ENCODE assay signal across 16 mouse cellular contexts in genomic region chrX:12958873-12959272, GRCm38 (mm10).
"Had no signal": no experiment of that assay in that cellular context is flagged by ENCODE, and none has a peak within 500 bp of the region (broad histone marks: within the 10 kb centered on the region; RNA-seq: fewer than 3 reads in every experiment).

No protein-coding gene starts in this region.

- H3K4me1 ChIP-seq: limb, embryonic 13.5 days; midbrain, embryonic 12.5 days; neural tube, embryonic 15.5 days; stomach, embryonic 15.5 days had no signal

- ATAC-seq: inflammation-experienced regulatory T-cells, adult 6 months; lung, postnatal 0 days had no signal

- H3K4me3 ChIP-seq: layer of hippocampus, adult 2 months; limb, embryonic 13.5 days; liver, embryonic 13.5 days; midbrain, embryonic 12.5 days; neural tube, embryonic 15.5 days; stomach, embryonic 15.5 days had no signal

- H3K9me3 ChIP-seq: limb, embryonic 13.5 days; liver, embryonic 13.5 days; midbrain, embryonic 12.5 days; neural tube, embryonic 15.5 days; stomach, embryonic 15.5 days had no signal

- H3K27ac ChIP-seq: layer of hippocampus, adult 2 months; limb, embryonic 13.5 days; liver, embryonic 13.5 days; midbrain, embryonic 12.5 days; neural tube, embryonic 15.5 days; stomach, embryonic 15.5 days had no signal

- H3K9ac ChIP-seq: limb, embryonic 13.5 days; liver, embryonic 13.5 days; midbrain, embryonic 12.5 days; neural tube, embryonic 15.5 days; stomach, embryonic 15.5 days had no signal

- DNase-seq: kidney, postnatal 10 days; kidney, postnatal 4 days; left cerebral cortex, postnatal 4 days; liver, embryonic 13.5 days; lung, adult 18-20 months; lung, postnatal 36 days; thymus, adult 2 months; thymus, postnatal 25 days had no signal

- H3K36me3 ChIP-seq: limb, embryonic 13.5 days; liver, embryonic 13.5 days; midbrain, embryonic 12.5 days; neural tube, embryonic 15.5 days; stomach, embryonic 15.5 days had no signal

- H3K27me3 ChIP-seq: limb, embryonic 13.5 days; liver, embryonic 13.5 days; megakaryocyte, embryonic 14.5 days; midbrain, embryonic 12.5 days; neural tube, embryonic 15.5 days; stomach, embryonic 15.5 days had no signal

- H3K4me2 ChIP-seq: limb, embryonic 13.5 days; liver, embryonic 13.5 days; midbrain, embryonic 12.5 days; neural tube, embryonic 15.5 days; stomach, embryonic 15.5 days had no signal
